17 mouse cellular contexts compared by ENCODE assay signal in the genomic region with DNA sequence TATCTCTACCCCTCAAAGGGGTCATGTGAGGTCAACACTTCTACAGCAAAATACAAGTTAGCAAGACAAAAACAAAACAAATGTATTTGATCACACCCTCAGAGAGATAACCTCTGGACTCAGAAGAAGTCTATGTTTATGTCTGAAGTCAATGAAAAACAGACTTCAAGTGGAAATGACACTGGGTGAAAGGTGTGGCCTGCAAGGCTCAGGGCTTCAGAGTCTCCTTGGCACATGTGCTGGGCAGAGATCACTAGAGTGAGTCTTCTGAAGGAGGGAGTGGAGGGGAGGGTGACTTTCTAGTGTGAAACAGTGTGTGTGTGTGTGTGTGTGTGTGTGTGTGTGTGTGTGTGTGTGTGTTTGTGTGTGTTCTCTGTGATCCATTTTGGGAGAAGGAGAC.
DNase-seq lines count a peak whose midpoint lies in the region; ATAC-seq and TF ChIP-seq lines count a peak whose summit lies in the region.
"Had no signal": no experiment of that assay in that cellular context is flagged by ENCODE, and none has a peak within 500 bp of the region (broad histone marks: within the 10 kb centered on the region; RNA-seq: fewer than 3 reads in every experiment).

No protein-coding gene starts in this region.

- peaks cover 37% of the 10 kb centered on the region for H3K4me1 ChIP-seq in heart, embryonic 12.5 days (replicated peaks)
- H3K4me1 ChIP-seq in kidney, adult 2 months (ENCODE audit: control insufficient read depth, insufficient read depth, low read length): peaks cover 4% of the 10 kb centered on the region; the same call in 1 of the 2 replicates
- H3K4me1 ChIP-seq in kidney, embryonic 16.5 days (ENCODE audit: insufficient read depth, low read length): peaks cover 30% of the 10 kb centered on the region

- no peaks in the 10 kb centered on the region for H3K27me3 ChIP-seq in heart, embryonic 12.5 days (replicated peaks)
- no peaks in the 10 kb centered on the region for H3K27me3 ChIP-seq in kidney, adult 2 months (replicated peaks; ENCODE audit: control insufficient read depth, insufficient read depth, low read length)
- no peaks in the 10 kb centered on the region for H3K27me3 ChIP-seq in kidney, embryonic 16.5 days (ENCODE audit: insufficient read depth, low read length)
- H3K27me3 ChIP-seq: embryonic facial prominence, embryonic 15.5 days; megakaryocyte, embryonic 14.5 days; stomach, embryonic 15.5 days had no signal

- DNase-seq in heart, adult 9 months (ENCODE audit: low spot score in 2 of 2): no peak
- DNase-seq in kidney, adult 2 months: peak; percentile 52
- peak; percentile 28 for DNase-seq in CD4-positive helper T cell, adult 2 months (ENCODE audit: low read depth, low spot score)
- DNase-seq in embryo, embryonic 9.5 days (ENCODE audit: extremely low spot score): no peak
- DNase-seq: cerebellum, adult 9-11 months; spleen, adult 18-20 months had no signal

- H3K4me3 ChIP-seq in heart, embryonic 12.5 days: no peak overlapping the region
- no peak overlapping the region for H3K4me3 ChIP-seq in kidney, adult 2 months (ENCODE audit: insufficient read depth, low read depth, low read length)
- no peak overlapping the region for H3K4me3 ChIP-seq in kidney, embryonic 16.5 days (ENCODE audit: low read length)
- H3K4me3 ChIP-seq: embryonic facial prominence, embryonic 15.5 days; hindbrain, embryonic 10.5 days; layer of hippocampus, adult 2 months; stomach, embryonic 15.5 days had no signal

- H3K27ac ChIP-seq in heart, embryonic 12.5 days (ENCODE audit: poor library complexity, severe bottlenecking): peak overlapping the region; percentile 77
- no peak overlapping the region for H3K27ac ChIP-seq in kidney, adult 2 months (ENCODE audit: insufficient read depth, low read depth, low read length)
- H3K27ac ChIP-seq in kidney, embryonic 16.5 days (ENCODE audit: low read length): no peak overlapping the region
- H3K27ac ChIP-seq: embryonic facial prominence, embryonic 15.5 days; hindbrain, embryonic 10.5 days; liver, embryonic 14.5 days; stomach, embryonic 15.5 days had no signal

- peaks cover 5% of the 10 kb centered on the region for H3K9me3 ChIP-seq in heart, embryonic 12.5 days (replicated peaks)
- H3K9me3 ChIP-seq in kidney, embryonic 16.5 days (ENCODE audit: low read length): no peaks in the 10 kb centered on the region
- H3K9me3 ChIP-seq: embryonic facial prominence, embryonic 15.5 days; hindbrain, embryonic 10.5 days; stomach, embryonic 15.5 days had no signal

- ATAC-seq in heart, embryonic 12.5 days (ENCODE audit: insufficient number of reproducible peaks, low FRiP score): no peak
- ATAC-seq in kidney, embryonic 16.5 days (ENCODE audit: low FRiP score, low TSS enrichment): no peak
- ATAC-seq in activated CD4-positive, CD25-positive, alpha-beta regulatory T cell, adult 4 months: peak; percentile 44
- ATAC-seq in megakaryocyte-erythroid progenitor cell, adult 5-6 weeks (replicated peaks; ENCODE audit: low FRiP score, low TSS enrichment, poor library complexity, severe bottlenecking): no peak
- ATAC-seq: lung, postnatal 0 days had no signal

- no peak overlapping the region for H3K4me2 ChIP-seq in heart, embryonic 12.5 days
- H3K4me2 ChIP-seq in kidney, embryonic 16.5 days (replicated peaks; ENCODE audit: low read depth, low read length): no peak overlapping the region
- H3K4me2 ChIP-seq: embryonic facial prominence, embryonic 15.5 days; stomach, embryonic 15.5 days had no signal

- TF ChIP-seq POLR2A in kidney, adult 2 months (IDR thresholded peaks at IDR 0.05; ENCODE audit: low read depth, low read length): no peak

- H3K9ac ChIP-seq in heart, embryonic 12.5 days: no peak overlapping the region
- H3K9ac ChIP-seq in kidney, embryonic 16.5 days (replicated peaks; ENCODE audit: low read length): no peak overlapping the region
- H3K9ac ChIP-seq: embryonic facial prominence, embryonic 15.5 days; liver, embryonic 14.5 days; stomach, embryonic 15.5 days had no signal

- TF ChIP-seq CTCF in kidney, adult 2 months (conservative IDR thresholded peaks at IDR 0.05; ENCODE audit: insufficient read depth, insufficient read length, low read depth, low read length): no peak

- H3K36me3 ChIP-seq in heart, embryonic 12.5 days: no peaks in the 10 kb centered on the region
- no peaks in the 10 kb centered on the region for H3K36me3 ChIP-seq in kidney, adult 2 months (ENCODE audit: control insufficient read depth, insufficient read depth, low read length)
- H3K36me3 ChIP-seq in kidney, embryonic 16.5 days (ENCODE audit: insufficient read depth, low read length): no peaks in the 10 kb centered on the region
- H3K36me3 ChIP-seq: embryonic facial prominence, embryonic 15.5 days; hindbrain, embryonic 10.5 days; stomach, embryonic 15.5 days had no signal

Comparison
In these comparisons a context has a peak if more than half of its experiments do, and no peak if none do; other contexts are left out.
1. DNase-seq: peak in kidney, adult 2 months (single experiment) and CD4-positive helper T cell, adult 2 months (single experiment); none in heart, adult 9 months (0 of 2) and embryo, embryonic 9.5 days (single experiment).